Mouse (Mus musculus): ENCODE data around the gene Rassf8.

Rassf8 gene

DNA sequence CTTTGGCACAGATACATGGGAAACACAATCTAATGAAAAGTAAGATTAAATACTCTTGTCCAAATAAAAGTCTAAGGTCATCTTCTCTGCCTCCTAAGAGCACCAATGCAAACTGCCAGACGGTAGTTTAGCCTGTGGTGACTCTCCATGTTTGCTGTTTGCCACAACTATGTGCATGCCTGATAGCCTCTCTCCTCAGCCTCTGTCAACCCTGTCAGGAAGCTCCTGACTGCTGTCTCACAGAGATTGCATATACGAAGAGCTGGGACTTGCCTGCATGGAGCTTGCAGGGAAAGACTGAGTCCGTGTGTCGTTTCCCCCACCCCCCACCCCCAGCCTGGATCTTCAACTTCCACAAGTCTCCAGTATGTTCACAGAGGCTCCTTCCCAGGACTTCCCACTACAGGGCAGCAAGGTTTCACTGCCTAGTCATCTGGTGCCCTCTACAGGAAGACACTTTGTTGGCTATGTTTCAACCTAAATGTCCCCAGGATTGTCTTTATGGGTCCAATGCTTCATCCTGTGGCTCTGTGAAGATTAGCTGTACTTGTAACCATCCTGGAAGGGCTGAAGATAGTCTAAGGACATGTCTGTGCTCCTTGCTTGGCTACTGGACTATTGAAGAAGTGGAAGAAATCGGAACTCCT, 77.2 kb downstream of the Rassf8 start:
- peak; percentile 71 for DNase-seq

- no peak for DNase-seq
These were observed 79.8 kb downstream of the Rassf8 start for GRCm38 (mm10) chr6:145826305-145826704.

- DNase-seq, result no peak
These were observed 82.7 kb downstream of the Rassf8 start for GRCm38 (mm10) chr6:145829062-145829835.

DNA sequence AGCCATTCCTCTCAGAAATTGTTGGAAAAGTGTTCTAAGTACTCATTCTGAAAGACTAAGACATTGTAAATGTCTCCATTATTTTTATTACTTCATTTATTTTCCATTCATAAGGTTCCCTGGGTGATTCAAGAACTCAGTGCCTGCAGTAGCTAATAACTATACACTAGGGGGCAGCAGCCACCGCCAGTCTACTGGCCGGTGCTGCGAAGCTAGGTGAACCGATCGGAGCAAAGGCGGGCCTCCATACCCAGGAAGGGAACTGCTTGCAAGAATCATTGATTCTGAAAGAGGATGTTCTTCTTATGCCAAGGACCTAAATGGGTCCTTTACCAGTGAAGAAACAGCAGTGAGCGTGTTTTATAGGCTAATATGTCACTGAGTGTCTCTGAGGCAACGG, 83.6 kb downstream of the Rassf8 start:
- peak; percentile 80 for DNase-seq

- peak; percentile 55 for DNase-seq
These were observed 84.1 kb downstream of the Rassf8 start for GRCm38 (mm10) chr6:145830617-145831016.

DNA sequence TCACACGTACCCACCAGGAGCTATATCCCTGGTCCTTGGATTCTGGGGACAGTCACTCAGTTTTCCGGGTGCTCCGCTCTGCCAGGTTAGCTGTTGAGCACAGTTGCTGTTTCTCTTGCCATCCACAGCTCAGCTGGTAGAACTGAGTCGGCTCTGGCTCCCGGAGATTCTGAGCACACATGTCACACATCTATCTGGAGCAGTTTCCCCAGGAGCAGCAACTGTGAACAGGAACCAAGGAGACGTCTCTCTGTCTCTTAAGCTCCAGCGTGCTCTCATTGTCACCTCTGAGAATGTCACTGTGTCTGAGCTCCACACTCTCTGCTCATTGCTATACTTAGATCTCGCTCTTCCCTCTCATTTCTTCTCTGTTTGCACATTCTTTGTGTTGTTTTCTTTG, 86.4 kb downstream of the Rassf8 start:
- no peak for DNase-seq

DNA sequence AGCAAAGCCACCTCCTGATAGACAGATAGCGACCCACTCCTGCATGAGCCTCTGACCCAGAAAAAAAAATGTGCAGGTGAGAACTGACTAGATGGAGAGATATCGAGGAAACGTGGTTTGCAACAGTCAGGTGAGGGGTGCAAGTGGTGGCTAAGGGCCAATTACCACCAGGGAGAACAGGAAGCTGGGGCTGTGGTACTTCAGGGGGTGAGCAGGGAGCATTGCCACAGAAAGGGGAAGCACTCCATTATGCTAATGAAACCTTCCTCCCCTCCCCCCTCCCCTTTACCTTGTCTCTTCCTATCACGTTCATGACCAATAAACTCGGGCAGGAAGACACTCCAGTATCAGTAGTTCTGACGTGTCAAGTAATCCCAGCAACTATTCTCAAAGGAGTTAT, 88.8 kb downstream of the Rassf8 start:
- no peak for DNase-seq

DNA sequence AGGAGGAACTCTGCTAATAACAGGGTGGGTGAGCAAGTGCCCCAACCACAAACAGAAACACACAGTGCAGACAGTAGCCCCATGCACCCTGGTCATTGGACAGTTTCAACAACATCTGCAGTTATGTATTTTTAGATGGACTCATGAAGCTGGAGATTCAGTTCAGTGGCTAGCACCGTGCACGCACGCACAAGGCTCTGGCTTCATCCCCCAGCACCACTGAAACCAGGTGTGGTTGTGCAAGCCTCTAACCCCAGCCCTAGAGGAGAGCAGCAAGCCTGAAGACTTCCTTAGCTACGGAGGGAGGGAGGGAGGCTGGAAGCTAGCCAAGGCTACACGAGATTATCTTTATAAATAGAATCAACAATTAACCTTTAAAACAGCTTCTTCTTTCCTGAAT, 99.1 kb downstream of the Rassf8 start:
- DNase-seq, result no peak

GRCm38 (mm10) chr6:145846076-145846475, 99.5 kb downstream of the Rassf8 start:
- DNase-seq, result no peak

- DNase-seq, result no peak
These were observed 100.4 kb downstream of the Rassf8 start for GRCm38 (mm10) chr6:145846948-145847347.

DNA sequence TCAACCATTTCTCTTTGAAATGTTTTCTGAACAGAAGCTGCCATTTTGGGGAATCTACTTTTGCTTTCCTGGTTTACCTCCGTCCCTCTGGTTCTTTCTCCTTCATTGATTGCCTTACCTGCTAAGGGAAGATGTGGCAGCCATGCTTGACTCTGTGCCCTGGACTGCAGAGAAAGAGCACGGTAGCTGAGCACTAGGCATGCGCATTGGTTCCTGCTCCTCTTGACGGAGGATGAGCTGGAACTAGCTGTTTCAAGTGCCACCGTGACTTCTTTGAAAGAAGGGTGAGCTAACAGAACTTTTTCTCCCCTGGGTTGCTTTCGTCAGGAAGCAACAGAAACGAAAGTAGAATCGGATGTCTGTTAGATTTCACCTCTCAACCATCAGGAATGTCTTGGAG, 101.1 kb downstream of the Rassf8 start:
- DNase-seq, result no peak

DNA sequence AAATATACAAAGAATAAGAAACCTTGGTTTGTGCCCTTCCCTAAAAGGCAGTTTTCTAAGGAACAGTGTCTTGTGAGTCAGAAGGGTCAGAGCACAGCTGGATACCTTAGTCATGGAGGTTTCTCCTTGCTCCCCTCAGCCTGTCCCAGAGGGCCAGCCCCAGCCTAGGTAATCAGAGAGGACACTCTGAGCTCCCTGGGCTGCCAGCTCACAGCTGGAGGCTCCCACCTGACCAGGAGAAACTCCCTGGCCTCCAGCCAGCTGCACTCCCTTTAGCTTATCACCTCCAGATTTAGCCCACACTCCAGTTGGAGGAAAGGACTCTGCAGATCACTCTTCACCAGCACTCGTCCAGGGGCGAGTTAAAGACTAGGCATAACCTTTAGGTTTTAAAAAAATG, 104.2 kb downstream of the Rassf8 start:
- DNase-seq, result peak; percentile 40

DNA sequence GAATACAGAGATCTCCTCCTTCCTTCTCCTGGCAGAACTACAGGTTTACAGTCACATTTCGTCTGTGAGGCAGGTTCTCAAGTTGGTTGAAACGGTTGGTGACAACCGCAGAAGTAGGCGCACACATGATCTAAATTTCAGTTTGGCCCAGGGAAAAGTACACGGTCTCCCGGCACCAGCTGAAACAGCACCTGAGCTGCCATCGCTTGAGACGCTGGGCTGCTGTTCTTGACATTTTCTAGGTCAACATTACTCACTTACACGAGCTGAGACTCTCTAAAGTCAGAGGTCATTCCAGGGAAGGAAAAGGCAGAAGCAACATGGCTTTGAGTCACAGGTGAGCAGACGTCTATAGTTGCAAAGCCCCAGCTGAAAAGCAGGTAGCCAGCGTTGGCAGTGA, 105.4 kb downstream of the Rassf8 start:
- DNase-seq, result no peak

GRCm38 (mm10) chr6:145852708-145853107, 106.2 kb downstream of the Rassf8 start:
- no peak for DNase-seq

GRCm38 (mm10) chr6:145853356-145854079, 107.0 kb downstream of the Rassf8 start:
- DNase-seq, result no peak

DNA sequence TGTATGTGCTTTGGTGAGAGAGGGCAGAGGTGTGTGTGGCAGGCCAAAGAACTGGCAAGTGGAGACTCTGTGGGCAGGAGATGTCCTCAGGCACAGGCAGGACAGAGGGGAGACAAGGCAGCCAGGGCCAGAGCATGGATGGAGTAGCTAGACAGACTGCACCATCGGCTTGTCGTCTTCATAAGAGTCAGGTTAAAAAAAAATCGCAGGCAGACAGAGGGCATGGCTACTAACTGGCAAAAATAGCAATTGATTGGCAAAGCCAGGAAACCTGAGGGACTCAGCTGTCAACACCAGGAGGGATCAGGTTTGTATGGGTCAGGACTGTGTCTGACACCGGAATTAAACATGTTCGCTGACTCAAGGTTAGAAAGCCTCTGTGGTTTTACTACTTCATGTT, 108.2 kb downstream of the Rassf8 start:
- DNase-seq, result no peak

DNA sequence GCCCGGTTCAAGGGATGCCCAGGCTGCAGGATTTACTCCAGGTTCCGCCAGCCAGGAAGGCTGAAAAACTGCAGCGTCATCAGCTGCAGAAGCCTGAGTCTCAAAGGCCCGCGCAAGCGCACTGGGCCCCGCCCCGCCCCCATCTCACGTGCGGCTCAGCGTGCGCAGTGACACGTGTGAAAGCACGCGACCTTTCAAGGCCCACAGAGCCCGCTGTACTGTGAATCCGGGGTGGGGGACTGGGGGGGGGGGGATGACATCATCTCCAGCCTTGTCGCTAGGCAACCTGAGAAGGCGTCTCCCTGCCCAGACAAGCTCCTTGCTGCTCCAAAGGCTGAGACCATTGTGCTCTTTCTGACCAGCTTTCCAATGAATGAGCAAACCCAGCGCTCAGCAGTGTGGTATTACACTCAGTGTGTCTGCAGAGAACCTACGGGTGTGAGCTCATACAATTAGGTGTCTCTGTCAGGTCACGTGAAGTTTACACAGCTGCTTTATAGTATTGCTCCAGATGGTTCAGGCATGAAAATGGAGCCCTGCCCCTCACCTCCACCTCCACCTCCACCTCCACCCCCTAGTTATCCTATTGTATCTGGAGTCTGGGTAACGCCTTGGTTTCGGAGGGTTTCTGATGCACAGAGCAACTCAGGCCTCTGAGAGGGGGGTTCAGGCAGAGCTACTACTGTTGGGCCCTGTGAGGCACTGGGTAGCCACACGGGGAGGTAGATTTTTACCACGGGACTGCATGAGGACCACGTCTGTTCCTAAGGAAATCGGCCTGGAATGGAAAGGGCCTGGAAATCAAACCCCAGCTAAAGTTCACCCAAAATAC, 109.4 kb downstream of the Rassf8 start:
- peak; percentile 96 for DNase-seq

- no peak for DNase-seq
These were observed 110.9 kb downstream of the Rassf8 start for GRCm38 (mm10) chr6:145857428-145857827.

DNA sequence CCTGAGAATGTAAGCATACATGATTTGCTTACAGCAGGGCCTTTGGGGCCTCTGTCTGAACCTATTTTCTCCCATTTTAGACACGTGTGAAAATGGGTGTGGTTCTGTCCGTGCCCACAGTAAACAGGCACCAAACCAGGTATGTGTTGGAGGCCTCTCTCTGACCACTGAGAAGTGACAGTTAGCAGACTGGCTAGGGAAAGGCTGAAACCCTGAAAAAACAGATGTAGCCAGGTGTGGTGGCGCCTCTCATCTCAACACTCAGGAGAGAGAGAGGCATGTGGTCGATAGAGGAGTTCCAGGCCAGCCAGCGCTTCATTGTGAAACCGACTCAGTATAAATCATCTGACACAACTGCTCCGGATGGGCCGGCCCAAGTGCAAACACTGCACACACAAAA, 111.9 kb downstream of the Rassf8 start:
- no peak for DNase-seq

GRCm38 (mm10) chr6:145860350-145860749, 113.8 kb downstream of the Rassf8 start:
- no peak for DNase-seq

DNA sequence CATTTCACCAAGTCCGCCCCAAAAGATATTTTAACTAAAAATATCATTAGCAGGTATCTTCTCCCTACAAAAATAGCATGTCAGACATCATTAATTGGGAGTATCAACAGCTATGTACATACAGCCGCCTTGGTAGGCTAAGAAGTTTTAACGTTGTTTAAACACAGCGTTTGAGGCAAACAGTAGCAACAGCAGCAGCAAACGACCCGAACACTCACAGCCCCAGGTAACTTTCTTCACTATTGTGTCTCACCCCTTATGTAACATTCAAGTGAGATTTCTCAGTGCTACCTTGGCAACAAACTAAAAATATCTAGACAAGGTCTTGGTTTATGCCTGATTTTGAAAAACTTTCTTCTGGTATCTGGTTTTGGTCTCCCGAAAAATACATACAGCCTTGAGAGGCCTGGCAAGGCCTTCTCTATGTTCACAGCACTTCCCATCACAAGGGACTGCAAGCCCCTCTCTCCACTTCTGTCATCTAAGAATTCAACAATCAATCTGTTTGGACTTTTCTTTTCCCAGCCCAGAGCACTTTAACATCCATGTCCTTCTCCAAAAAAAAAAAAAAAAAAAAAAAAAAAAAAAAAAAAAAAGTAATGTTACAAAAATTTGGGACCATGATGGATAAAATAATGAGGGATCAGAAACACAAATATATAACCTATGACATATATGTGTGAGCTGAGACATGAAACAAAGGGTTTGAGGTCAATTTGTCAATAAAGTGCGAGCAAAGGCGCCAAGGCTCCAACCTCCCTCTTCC, 115.1 kb downstream of the Rassf8 start:
- DNase-seq, result no peak

- no peak for DNase-seq
These were observed 115.8 kb downstream of the Rassf8 start for GRCm38 (mm10) chr6:145862321-145862720.

Measured in lung, postnatal 10 days (tissue).